Mouse (Mus musculus) embryonic fibroblast, embryonic 13.5 days (primary cell): Measurements from ENCODE around the gene Mafg. TPM values are rescaled to one million over a fixed set of nuclear protein-coding genes. Genes with fewer than 3 reads are reported as not detected.
A peak's percentile ranks its signal among the peaks of the same experiment; 100 is the strongest.

Experiments
- H3K27ac ChIP-seq: 2 replicates; pipeline ENCODE4 v1.5.1; 2012; ENCODE audit warnings: low read length, control low read depth, inconsistent platforms; ENCODE audit not compliant: insufficient read depth
- H3K4me1 ChIP-seq: 2 replicates; pipeline ENCODE4 v1.6.1; 2011; ENCODE audit warnings: low read length; ENCODE audit not compliant: control insufficient read depth, insufficient read depth
- H3K4me3 ChIP-seq: 2 replicates; pipeline ENCODE4 v1.5.1; 2011; ENCODE audit warnings: mild to moderate bottlenecking, control low read depth, low read length; ENCODE audit not compliant: insufficient read depth
- CTCF ChIP-seq: IDR thresholded peaks from 2 replicates; pipeline ENCODE4 v1.5.1; 2011; ENCODE audit warnings: mild to moderate bottlenecking, control low read depth, low read length, moderate library complexity, borderline replicate concordance; ENCODE audit not compliant: insufficient read depth
- POLR2A ChIP-seq: IDR thresholded peaks from 2 replicates; pipeline ENCODE4 v1.6.1; 2011; ENCODE audit warnings: low read depth, mild to moderate bottlenecking, control low read depth, low read length, moderate library complexity
- polyA plus RNA-seq: library from polyadenylated mRNA; stranded (reverse); fragments of >200 nt; gene quantifications from 2 replicates; pipeline ENCODE4 v1.2.4, GENCODE M21; 2011; ENCODE audit warnings: low read depth; ENCODE audit not compliant: missing spikeins, insufficient read length

The Mafg gene
- polyA plus RNA-seq, 1 experiment = 39.4 TPM

- TF ChIP-seq POLR2A (peak; percentile 60), CTCF (no peak)
- Histone ChIP-seq H3K27ac (peak overlapping the region; percentile 24), H3K4me3 (peak overlapping the region; percentile 88), H3K4me1 (peaks cover 3% of the 10 kb centered on the region; the same call in 1 of the 2 replicates)
These were observed 8.7 kb downstream of the Mafg start for GRCm38 (mm10) chr11:120624680-120625111.

- TF ChIP-seq CTCF (peak; percentile 65), POLR2A (no peak)
- H3K4me3 ChIP-seq = peak overlapping the region; percentile 88
- no peaks in the 10 kb centered on the region; the same call in 1 of the 2 replicates for H3K4me1 ChIP-seq
- H3K27ac ChIP-seq = peak overlapping the region; percentile 24; the same call in 1 of the 2 replicates
These were observed 9.3 kb downstream of the Mafg start for GRCm38 (mm10) chr11:120623961-120624679.

GRCm38 (mm10) chr11:120622805-120623204 lies 10.6 kb downstream of the Mafg start:
- TF ChIP-seq POLR2A = no peak
- TF ChIP-seq CTCF = no peak
- H3K4me1 ChIP-seq = no peaks in the 10 kb centered on the region; the same call in 1 of the 2 replicates
- H3K4me3 ChIP-seq = no peak overlapping the region
- no peak overlapping the region for H3K27ac ChIP-seq

- Histone ChIP-seq H3K4me3 (no peak overlapping the region), H3K4me1 (no peaks in the 10 kb centered on the region), H3K27ac (no peak overlapping the region)
- TF ChIP-seq CTCF (no peak), POLR2A (no peak)
These were observed 13.2 kb downstream of the Mafg start for GRCm38 (mm10) chr11:120620195-120620594.

GRCm38 (mm10) chr11:120618619-120619535 lies 14.5 kb downstream of the Mafg start:
- H3K27ac ChIP-seq = no peak overlapping the region
- H3K4me3 ChIP-seq = no peak overlapping the region
- TF ChIP-seq CTCF (no peak), POLR2A (no peak)
- H3K4me1 ChIP-seq = no peaks in the 10 kb centered on the region

GRCm38 (mm10) chr11:120617519-120618112 lies 15.8 kb downstream of the Mafg start, which contains the start of gene Pcyt2:
TSS of gene Pcyt2 (minus strand) at chr11:120617936.
- Histone ChIP-seq H3K4me3 (peak within 1 kb of the TSS; percentile 84), H3K27ac (peak within 1 kb of the TSS; percentile 24), H3K4me1 (no peaks in the 10 kb centered on the region)
- peak; percentile 86 for TF ChIP-seq POLR2A
- no peak for TF ChIP-seq CTCF

- H3K27ac ChIP-seq = no peak overlapping the region
- TF ChIP-seq CTCF = no peak
- TF ChIP-seq POLR2A = no peak
- H3K4me3 ChIP-seq = peak overlapping the region; percentile 84
- no peaks in the 10 kb centered on the region for H3K4me1 ChIP-seq
These were observed 16.6 kb downstream of the Mafg start for GRCm38 (mm10) chr11:120616617-120617294.

GRCm38 (mm10) chr11:120615606-120616203 lies 17.7 kb downstream of the Mafg start:
- Histone ChIP-seq H3K27ac (no peak overlapping the region), H3K4me3 (no peak overlapping the region), H3K4me1 (no peaks in the 10 kb centered on the region)
- no peak for TF ChIP-seq POLR2A
- TF ChIP-seq CTCF = no peak

- Histone ChIP-seq H3K4me1 (no peaks in the 10 kb centered on the region), H3K27ac (no peak overlapping the region), H3K4me3 (no peak overlapping the region)
- no peak for TF ChIP-seq POLR2A
- TF ChIP-seq CTCF = no peak
These were observed 18.2 kb downstream of the Mafg start for GRCm38 (mm10) chr11:120615167-120615566.
